Mouse (Mus musculus): ENCODE results near the gene Tsen54.
"Not testable (repeated sequence)": the region's sequence is repeated elsewhere in the genome, so short reads cannot be mapped to it uniquely, and the experiment has no call there.

Gene Tsen54

GRCm38 (mm10) chr11:115829036-115829435 is 14.5 kb downstream of the Tsen54 start:
- DNase-seq (ENCODE audit: low spot score in 2 of 2), result no peak

GRCm38 (mm10) chr11:115830550-115831325 is 16.2 kb downstream of the Tsen54 start:
- no peak for DNase-seq (ENCODE audit: low spot score in 2 of 2)

- DNase-seq (ENCODE audit: low spot score in 2 of 2), result no peak
These were observed 17.0 kb downstream of the Tsen54 start for GRCm38 (mm10) chr11:115831518-115831917.

- DNase-seq (ENCODE audit: low spot score in 2 of 2), result no peak
These were observed 17.5 kb downstream of the Tsen54 start for GRCm38 (mm10) chr11:115832064-115832463.

- no peak for DNase-seq (ENCODE audit: low spot score in 2 of 2)
These were observed 18.0 kb downstream of the Tsen54 start for GRCm38 (mm10) chr11:115832523-115832922.

GRCm38 (mm10) chr11:115833021-115833513 is 18.5 kb downstream of the Tsen54 start:
- DNase-seq (ENCODE audit: low spot score in 2 of 2), result no peak

GRCm38 (mm10) chr11:115834033-115834432 is 19.5 kb downstream of the Tsen54 start:
- DNase-seq (ENCODE audit: low spot score in 2 of 2), result no peak

- DNase-seq (ENCODE audit: low spot score in 2 of 2), result no peak
These were observed 22.3 kb downstream of the Tsen54 start for GRCm38 (mm10) chr11:115836656-115837395.

GRCm38 (mm10) chr11:115837606-115838345 is 23.3 kb downstream of the Tsen54 start:
- DNase-seq (ENCODE audit: low spot score in 2 of 2), result no peak

GRCm38 (mm10) chr11:115838895-115839311 is 24.4 kb downstream of the Tsen54 start:
- no peak for DNase-seq (ENCODE audit: low spot score in 2 of 2)

- DNase-seq (ENCODE audit: low spot score in 2 of 2), result no peak
These were observed 25.2 kb downstream of the Tsen54 start for GRCm38 (mm10) chr11:115839732-115840131.

- DNase-seq (ENCODE audit: low spot score in 2 of 2), result no peak
These were observed 26.5 kb downstream of the Tsen54 start for GRCm38 (mm10) chr11:115841044-115841443.

- DNase-seq (ENCODE audit: low spot score in 2 of 2), result no peak
These were observed 27.5 kb downstream of the Tsen54 start for GRCm38 (mm10) chr11:115841961-115842550.

GRCm38 (mm10) chr11:115843141-115843890 is 28.8 kb downstream of the Tsen54 start:
- no peak for DNase-seq (ENCODE audit: low spot score in 2 of 2)

- DNase-seq (ENCODE audit: low spot score in 2 of 2), result no peak
These were observed 29.3 kb downstream of the Tsen54 start for GRCm38 (mm10) chr11:115843891-115844239.

- no peak for DNase-seq (ENCODE audit: low spot score in 2 of 2)
These were observed 29.7 kb downstream of the Tsen54 start for GRCm38 (mm10) chr11:115844240-115844639.

GRCm38 (mm10) chr11:115845819-115846218 is 31.3 kb downstream of the Tsen54 start:
- DNase-seq (ENCODE audit: low spot score in 2 of 2), result no peak

- DNase-seq (ENCODE audit: low spot score in 2 of 2), result no peak
These were observed 40.1 kb downstream of the Tsen54 start for GRCm38 (mm10) chr11:115854674-115855073.

GRCm38 (mm10) chr11:115857146-115857545 is 42.6 kb downstream of the Tsen54 start:
- not testable (repeated sequence) for DNase-seq (ENCODE audit: low spot score in 2 of 2)

- no peak for DNase-seq (ENCODE audit: low spot score in 2 of 2)
These were observed 43.4 kb downstream of the Tsen54 start for GRCm38 (mm10) chr11:115857936-115858335.

- DNase-seq (ENCODE audit: low spot score in 2 of 2), result no peak
These were observed 43.8 kb downstream of the Tsen54 start, which contains the start of gene Myo15b for GRCm38 (mm10) chr11:115858354-115858753. Gene Myo15b, plus strand, starts transcription at chr11:115858406.
